Mouse (Mus musculus) spleen, adult 2 months (tissue): ENCODE measurements around the gene 1110051M20Rik. TPM values are rescaled to one million over a fixed set of nuclear protein-coding genes. Genes with fewer than 3 reads are reported as not detected.

Experiments used
- DNase-seq, 2 experiments: peaks; one replicate each; pipeline versions ENCODE4 v3.0.0 to v3.0.0-alpha.2; 2012 to 2021; ENCODE audit warnings: low spot score in 2 of 2, low read depth in 1 of 2
- H3K27ac ChIP-seq: fragments of 200-500 bp; 2 replicates; pipeline ENCODE4 v1.5.1; 2012; ENCODE audit warnings: low read length, inconsistent platforms; ENCODE audit not compliant: insufficient read depth
- H3K27me3 ChIP-seq: fragments of 200-500 bp; 2 replicates; pipeline ENCODE4 v1.6.1; 2012; ENCODE audit warnings: mild to moderate bottlenecking, moderate library complexity, low read length, inconsistent platforms; ENCODE audit not compliant: control insufficient read depth, insufficient read depth
- H3K36me3 ChIP-seq: fragments of 200-500 bp; 2 replicates; pipeline ENCODE4 v1.6.1; 2012; ENCODE audit warnings: mild to moderate bottlenecking, low read length, inconsistent platforms; ENCODE audit not compliant: control insufficient read depth, insufficient read depth
- H3K4me1 ChIP-seq: fragments of 200-500 bp; 2 replicates; pipeline ENCODE4 v1.6.1; 2011; ENCODE audit warnings: inconsistent platforms; ENCODE audit not compliant: control insufficient read depth, insufficient read depth, insufficient read length
- H3K4me3 ChIP-seq: fragments of 200-500 bp; 2 replicates; pipeline ENCODE4 v1.5.1; 2011; ENCODE audit warnings: mild to moderate bottlenecking, inconsistent platforms; ENCODE audit not compliant: insufficient read depth, insufficient read length; ENCODE audit errors: extremely low read depth
- CTCF ChIP-seq: fragments of 200-500 bp; IDR thresholded peaks from 2 replicates; pipeline ENCODE4 v1.5.1; 2011; ENCODE audit warnings: mild to moderate bottlenecking, inconsistent platforms; ENCODE audit not compliant: insufficient read depth, insufficient read length, insufficient replicate concordance; ENCODE audit errors: extremely low read depth
- POLR2A ChIP-seq: fragments of 200-500 bp; IDR thresholded peaks from 2 replicates; pipeline ENCODE4 v1.6.1; 2011; ENCODE audit warnings: low read depth, low read length, inconsistent platforms
- WGBS: fragments of 180-500 bp; shearing (Covaris S2); methylation state at CpG from one replicate; pipeline ENCODE4 v1.1.7; 2018; 5-methylcytosine and 5-hydroxymethylcytosine counted together
- polyA plus RNA-seq: library from polyadenylated mRNA; depleted of rRNA; stranded (reverse); fragments of >200 nt; gene quantifications from 2 replicates; pipeline ENCODE4 v1.2.3, GENCODE M21; 2012

Gene 1110051M20Rik
- polyA plus RNA-seq, 1 experiment = 5.6 TPM

DNA sequence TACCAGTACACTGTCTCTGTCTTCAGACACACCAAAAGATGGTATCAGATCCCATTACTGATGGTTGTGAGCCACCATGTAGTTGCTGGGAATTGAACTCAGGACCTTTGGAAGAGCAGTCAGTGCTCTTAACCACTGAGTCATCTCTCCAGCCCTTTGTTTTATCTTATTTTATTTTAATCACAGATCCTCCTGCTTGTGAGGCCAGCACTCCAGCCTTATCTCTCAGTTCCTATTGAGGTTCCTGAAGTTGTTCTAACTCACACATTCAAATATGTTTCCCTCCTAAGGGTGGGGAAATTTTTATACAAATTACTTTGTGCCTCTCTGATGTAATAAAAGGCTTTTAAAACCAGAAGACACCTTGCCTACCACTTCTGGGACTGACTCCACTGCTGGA is 137.9 kb downstream of the 1110051M20Rik start:
- no peak for DNase-seq
- TF ChIP-seq CTCF = no peak
- no peak for TF ChIP-seq POLR2A
- H3K4me1 ChIP-seq = no peaks in the 10 kb centered on the region
- H3K27me3 ChIP-seq = no peaks in the 10 kb centered on the region
- no peak overlapping the region for H3K4me3 ChIP-seq
- H3K27ac ChIP-seq = no peak overlapping the region
- H3K36me3 ChIP-seq = no peaks in the 10 kb centered on the region

DNA sequence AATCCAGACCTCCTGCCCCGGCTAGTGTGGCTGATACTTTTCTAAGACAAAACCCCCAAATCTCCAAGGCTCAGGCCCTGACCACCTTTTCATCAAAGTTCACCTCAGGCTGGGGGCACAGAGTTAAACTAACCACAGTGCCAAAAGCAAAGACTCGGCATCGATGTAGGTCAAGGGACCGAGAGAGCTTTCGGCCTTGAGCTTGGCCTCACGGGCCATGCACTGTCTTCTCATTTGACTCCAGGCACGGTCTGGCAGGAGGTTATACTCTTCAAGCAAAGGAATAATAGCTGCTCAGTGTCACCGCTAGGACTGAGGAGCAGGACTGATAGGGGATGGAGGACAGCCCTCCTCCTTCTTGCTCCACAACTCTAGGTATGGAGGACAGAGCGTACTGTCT is 138.6 kb downstream of the 1110051M20Rik start:
- 90% methylated on average over 9 of the region's 9 CpGs for WGBS
- no peaks in the 10 kb centered on the region for H3K4me1 ChIP-seq
- no peak overlapping the region for H3K4me3 ChIP-seq
- no peaks in the 10 kb centered on the region for H3K27me3 ChIP-seq
- TF ChIP-seq POLR2A (no peak), CTCF (no peak)
- H3K27ac ChIP-seq = no peak overlapping the region
- no peaks in the 10 kb centered on the region for H3K36me3 ChIP-seq
- DNase-seq = no peak

DNA sequence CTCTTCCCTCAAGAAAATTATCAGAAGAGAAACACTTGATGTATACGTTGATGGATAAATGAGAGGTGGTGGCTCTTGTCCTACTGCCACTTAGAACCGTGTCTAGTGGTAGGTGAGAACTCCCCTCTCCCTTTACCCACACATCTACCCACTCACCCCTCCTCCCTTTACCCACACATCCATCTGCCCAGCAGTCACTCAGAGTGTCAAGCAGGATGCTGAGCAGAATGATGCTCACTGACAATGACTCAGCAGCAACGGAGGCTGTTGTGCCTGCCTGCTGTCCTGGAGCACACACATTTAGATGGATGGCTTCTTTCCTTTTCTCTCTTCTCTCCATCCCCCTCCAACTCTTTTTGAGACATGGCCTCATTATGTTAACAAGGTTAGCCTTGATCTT is 141.7 kb downstream of the 1110051M20Rik start:
- Histone ChIP-seq H3K36me3 (no peaks in the 10 kb centered on the region), H3K4me3 (no peak overlapping the region), H3K4me1 (no peaks in the 10 kb centered on the region), H3K27me3 (no peaks in the 10 kb centered on the region), H3K27ac (no peak overlapping the region)
- no peak for DNase-seq
- TF ChIP-seq POLR2A = no peak
- no peak for TF ChIP-seq CTCF
- 69% methylated on average over 3 of the region's 3 CpGs for WGBS

DNA sequence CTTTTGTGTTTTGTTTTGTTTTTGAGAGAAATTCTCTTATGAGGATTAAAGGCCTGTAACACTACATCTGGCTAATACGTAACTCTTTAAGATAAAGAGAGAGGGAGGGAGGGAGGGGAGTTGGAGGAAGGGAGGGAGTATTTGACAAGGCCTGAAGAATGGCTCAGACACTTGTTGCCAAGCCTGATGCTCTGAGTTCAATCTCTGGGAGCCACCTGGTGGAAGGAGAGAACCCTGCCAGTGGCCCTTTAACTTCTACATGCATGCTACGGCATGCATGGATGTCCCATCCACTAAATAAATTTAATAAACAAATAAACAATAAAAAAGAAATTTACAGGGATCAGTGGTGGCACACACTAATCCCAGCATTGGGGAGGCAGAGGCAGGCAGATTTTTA is 142.7 kb downstream of the 1110051M20Rik start:
- DNase-seq = no peak
- no peak overlapping the region for H3K27ac ChIP-seq
- no peaks in the 10 kb centered on the region for H3K36me3 ChIP-seq
- no peak for TF ChIP-seq POLR2A
- no peak for TF ChIP-seq CTCF
- WGBS = 81% methylated on average over 2 of the region's 2 CpGs
- no peak overlapping the region for H3K4me3 ChIP-seq
- no peaks in the 10 kb centered on the region for H3K27me3 ChIP-seq
- no peaks in the 10 kb centered on the region for H3K4me1 ChIP-seq

DNA sequence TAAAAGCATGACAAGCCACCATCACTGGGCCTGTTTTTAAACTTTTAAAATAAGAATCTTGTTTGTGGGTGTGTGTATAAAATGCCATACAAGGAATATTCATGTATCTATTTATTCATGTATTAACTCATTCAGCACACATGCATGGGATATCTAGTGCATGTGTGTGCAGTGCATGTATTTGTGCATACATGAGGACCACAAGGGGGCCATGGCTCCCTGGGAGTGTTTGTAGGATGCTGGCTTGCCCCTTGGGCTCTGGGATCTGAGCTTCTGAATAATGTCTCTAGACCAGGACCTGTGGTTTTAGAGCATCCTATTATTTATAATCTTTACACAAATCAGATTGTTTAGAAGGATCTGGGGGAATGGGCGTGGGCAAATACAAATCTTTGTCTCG is 143.7 kb downstream of the 1110051M20Rik start:
- TF ChIP-seq POLR2A = no peak
- TF ChIP-seq CTCF = no peak
- Histone ChIP-seq H3K4me1 (no peaks in the 10 kb centered on the region), H3K4me3 (no peak overlapping the region), H3K27me3 (no peaks in the 10 kb centered on the region), H3K27ac (no peak overlapping the region), H3K36me3 (no peaks in the 10 kb centered on the region)
- WGBS = 95% methylated on average over 2 of the region's 2 CpGs
- no peak for DNase-seq

DNA sequence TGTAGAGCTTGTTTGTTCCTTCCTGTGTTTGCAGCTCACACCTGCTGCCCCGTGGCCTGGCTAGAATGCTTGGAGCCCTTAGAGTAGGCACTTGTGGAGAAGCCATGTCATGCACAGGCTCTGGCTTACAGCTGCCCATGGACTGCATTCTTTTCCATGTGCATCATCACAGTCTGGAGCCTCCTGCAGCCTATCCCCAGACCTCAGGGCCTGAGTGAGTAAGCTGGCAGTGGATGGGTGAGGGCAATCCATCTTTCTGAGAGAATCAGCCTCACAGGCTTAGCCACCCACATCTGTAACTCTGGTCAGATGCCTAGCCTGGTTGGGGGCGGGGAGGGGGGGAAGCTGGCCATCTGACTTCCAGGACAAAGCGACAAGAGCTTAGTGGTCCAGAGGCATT is 145.3 kb downstream of the 1110051M20Rik start:
- 70% methylated on average over 3 of the region's 3 CpGs for WGBS

DNA sequence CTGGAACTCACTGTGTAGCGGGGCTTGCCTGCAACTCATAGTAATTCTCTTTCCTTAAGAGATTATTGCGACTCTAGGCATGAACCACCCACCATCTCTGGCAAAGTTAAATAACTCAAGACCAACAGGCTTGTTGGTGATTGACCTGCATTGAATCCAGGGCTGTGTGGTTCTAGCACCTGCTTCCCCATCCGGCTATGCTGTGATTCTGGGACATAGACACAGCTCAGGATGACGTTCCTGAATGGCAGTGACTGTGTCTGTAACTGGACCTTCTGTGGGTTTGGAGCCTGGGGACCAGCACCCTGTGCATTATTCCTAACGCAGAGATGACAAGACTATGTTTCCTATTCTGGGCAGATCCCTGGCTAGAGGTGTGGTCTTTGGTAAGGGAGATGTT is 148.6 kb downstream of the 1110051M20Rik start:
- no peaks in the 10 kb centered on the region for H3K4me1 ChIP-seq
- H3K27ac ChIP-seq = no peak overlapping the region
- 90% methylated on average over 5 of the region's 5 CpGs for WGBS
- TF ChIP-seq CTCF = no peak
- TF ChIP-seq POLR2A = no peak
- H3K4me3 ChIP-seq = no peak overlapping the region
- no peak for DNase-seq
- H3K36me3 ChIP-seq = no peaks in the 10 kb centered on the region
- no peaks in the 10 kb centered on the region for H3K27me3 ChIP-seq

More for the DNA sequence above, 145.3 kb downstream of the 1110051M20Rik start:
- H3K4me1 ChIP-seq = no peaks in the 10 kb centered on the region
- no peak overlapping the region for H3K4me3 ChIP-seq
- DNase-seq = no peak
- H3K27me3 ChIP-seq = no peaks in the 10 kb centered on the region
- H3K27ac ChIP-seq = no peak overlapping the region
- no peak for TF ChIP-seq POLR2A
- no peak for TF ChIP-seq CTCF
- H3K36me3 ChIP-seq = no peaks in the 10 kb centered on the region
